Mouse (Mus musculus) hindbrain, postnatal 0 days (tissue): ENCODE measurements around the gene Dnmt3l. TPM values are rescaled to one million over a fixed set of nuclear protein-coding genes. Genes with fewer than 3 reads are reported as not detected.
"Not testable (repeated sequence)": the region's sequence is repeated elsewhere in the genome, so short reads cannot be mapped to it uniquely, and the experiment has no call there.

Experiments
- ATAC-seq: fragments of 200-750 bp; cut with Nextera tagmentation; 2 replicates; pipeline ENCODE4 v1.8.0; 2017; ENCODE audit warnings: mild to moderate bottlenecking, moderate TSS enrichment, moderate library complexity
- DNase-seq: peaks from one replicate; pipeline ENCODE4 v3.0.0-alpha.2; 2015; ENCODE audit warnings: low spot score
- H3K27ac ChIP-seq: fragments of 300-500 bp; sonication (generic); 2 replicates; pipeline ENCODE4 v1.5.1; 2014; ENCODE audit warnings: mild to moderate bottlenecking
- H3K27me3 ChIP-seq: fragments of 300-500 bp; sonication (generic); 2 replicates; pipeline ENCODE4 v1.6.1; 2014; ENCODE audit warnings: low read length, mixed read lengths; ENCODE audit not compliant: insufficient read depth
- H3K36me3 ChIP-seq: fragments of 300-500 bp; sonication (generic); 2 replicates; pipeline ENCODE4 v1.6.1; 2014; ENCODE audit warnings: low read length, mixed read lengths; ENCODE audit not compliant: insufficient read depth
- H3K4me1 ChIP-seq: fragments of 300-500 bp; sonication (generic); 2 replicates; pipeline ENCODE4 v1.6.1; 2014; ENCODE audit warnings: antibody characterized with exemption, low read length, mixed read lengths; ENCODE audit not compliant: insufficient read depth
- H3K4me2 ChIP-seq: fragments of 300-500 bp; sonication (generic); 2 replicates; pipeline ENCODE4 v1.6.1; 2014; ENCODE audit warnings: low read depth, mild to moderate bottlenecking, low read length, moderate library complexity, mixed read lengths
- H3K4me3 ChIP-seq: fragments of 300-500 bp; sonication (generic); 2 replicates; pipeline ENCODE4 v1.5.1; 2014; ENCODE audit warnings: low read length
- H3K9ac ChIP-seq: fragments of 300-500 bp; sonication (generic); replicated peaks from 2 replicates; pipeline ENCODE4 v1.6.1; 2014; ENCODE audit warnings: mild to moderate bottlenecking, low read length, moderate library complexity, mixed read lengths
- H3K9me3 ChIP-seq: fragments of 300-500 bp; sonication (generic); 2 replicates; pipeline ENCODE4 v1.6.1; 2016; ENCODE audit warnings: low read length, mixed read lengths
- CTCF ChIP-seq: IDR thresholded peaks from 2 replicates; pipeline ENCODE4 v1.5.1; 2016; ENCODE audit warnings: antibody characterized with exemption, control low read depth, low read depth
- WGBS: fragments of 180-500 bp; shearing (Covaris S2); extraction: QIAGEN DNeasy Blood & Tissue Kit; methylation state at CpG from one replicate; pipeline ENCODE4 v1.1.7; 2014; 5-methylcytosine and 5-hydroxymethylcytosine counted together
- polyA plus RNA-seq: library from polyadenylated mRNA; unstranded; fragments of >200 nt; fragmentation: Nextera tagmentation; extraction: Ambion mirVana; gene quantifications from 2 replicates; pipeline ENCODE4 v1.2.1, GENCODE M21; 2015
- total RNA-seq: library from RNA; depleted of rRNA; stranded (reverse); fragments of >200 nt; gene quantifications from 2 replicates; pipeline ENCODE4 v1.2.3, GENCODE M21; 2014

Dnmt3l gene
- total and polyA plus RNA-seq, 2 experiments from 2014 or later = 0.13 to 0.63 TPM

- Histone ChIP-seq H3K27ac (no peak overlapping the region), H3K9me3 (no peaks in the 10 kb centered on the region), H3K36me3 (peaks cover 5% of the 10 kb centered on the region; the same call in 1 of the 2 replicates), H3K4me2 (no peak overlapping the region), H3K27me3 (no peaks in the 10 kb centered on the region), H3K4me3 (no peak overlapping the region), H3K4me1 (peaks cover 23% of the 10 kb centered on the region), H3K9ac (0 out of 2 replicates have a peak overlapping the region, but pooled peaks have one; percentile 14)
- 58% methylated on average over 7 of the region's 7 CpGs for WGBS
- TF ChIP-seq CTCF = no peak
- ATAC-seq (no peak), DNase-seq (no peak)
Measured at GRCm38 (mm10) chr10:78007203-78007602, 34.5 kb upstream of the Dnmt3l start.

DNA sequence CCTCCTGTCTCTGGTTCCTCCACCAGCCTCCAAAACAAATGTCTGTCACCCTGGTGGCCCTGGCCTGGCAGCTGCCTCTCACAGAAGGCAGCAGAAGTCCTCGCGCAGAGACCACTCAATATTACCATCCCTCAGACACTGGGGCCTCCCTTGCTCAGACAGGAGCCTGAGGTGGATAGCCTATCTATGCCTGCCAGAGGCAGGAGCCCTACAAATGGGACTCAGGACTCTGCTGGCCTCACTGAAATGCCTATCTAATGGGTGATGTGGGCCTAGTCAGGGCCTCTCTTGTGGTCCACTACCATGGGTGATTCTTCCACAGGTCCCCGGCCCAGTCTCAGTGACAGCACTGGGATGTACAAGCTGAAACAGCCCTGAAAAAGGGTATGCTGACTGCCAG, 33.6 kb upstream of the Dnmt3l start:
- ATAC-seq = no peak
- H3K27ac ChIP-seq = 0 out of 2 replicates have a peak overlapping the region, but pooled peaks have one; percentile 87
- H3K27me3 ChIP-seq = no peaks in the 10 kb centered on the region

DNA sequence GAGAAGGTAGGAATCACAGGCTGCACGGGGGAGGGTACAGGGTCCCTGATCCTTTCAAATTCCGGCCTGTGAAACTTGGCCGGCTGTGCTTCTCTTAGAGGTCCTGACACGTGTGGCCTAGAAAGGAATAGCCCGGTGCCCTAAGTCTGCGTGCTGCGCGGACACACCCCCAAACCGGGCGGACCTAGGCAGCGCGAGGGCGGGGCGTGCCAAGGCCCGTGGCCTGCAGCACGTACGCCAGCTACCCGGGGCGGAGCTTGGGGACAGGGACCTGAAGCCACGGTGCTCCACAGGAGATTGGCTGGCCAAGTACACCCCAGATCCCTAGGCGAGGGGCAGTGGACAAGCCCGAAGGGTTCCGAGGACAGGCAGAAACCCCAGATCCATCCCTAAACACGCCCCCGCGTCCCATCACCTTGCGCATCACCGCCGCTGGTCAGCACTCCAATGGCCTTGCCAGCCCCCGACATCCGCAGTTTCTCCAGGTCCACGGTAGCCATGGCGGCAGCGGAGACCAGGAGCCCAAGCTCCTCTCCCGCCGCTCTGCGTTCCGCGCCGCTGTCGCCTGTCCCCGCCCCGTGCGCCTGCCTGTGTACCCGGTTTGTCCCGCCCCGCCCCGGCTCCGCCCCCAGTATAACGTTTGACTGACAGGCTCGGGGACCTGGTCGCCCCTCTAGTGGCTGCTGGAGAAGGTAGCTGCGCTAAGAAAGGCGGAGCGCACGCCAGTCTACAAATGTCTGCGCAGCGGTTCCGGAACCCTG, 32.4 kb upstream of the Dnmt3l start:
- DNase-seq = peak; percentile 96
- Histone ChIP-seq H3K9me3 (no peaks in the 10 kb centered on the region), H3K27me3 (no peaks in the 10 kb centered on the region), H3K9ac (peak overlapping the region; percentile 75), H3K4me3 (peak overlapping the region; percentile 86), H3K4me1 (peaks cover 23% of the 10 kb centered on the region), H3K36me3 (no peaks in the 10 kb centered on the region), H3K27ac (peak overlapping the region; percentile 87), H3K4me2 (peak overlapping the region; percentile 92)
- TF ChIP-seq CTCF = peak; percentile 80
- ATAC-seq = peak; percentile 96
- WGBS = under 1% methylated on average over 55 of the region's 59 CpGs

More for the DNA sequence above, 33.6 kb upstream of the Dnmt3l start:
- peaks cover 23% of the 10 kb centered on the region for H3K4me1 ChIP-seq
- no peak for TF ChIP-seq CTCF
- H3K4me2 ChIP-seq = peak overlapping the region; percentile 92
- peak overlapping the region; percentile 75 for H3K9ac ChIP-seq
- DNase-seq = no peak
- no peaks in the 10 kb centered on the region for H3K36me3 ChIP-seq
- WGBS = 85% methylated on average over 3 of the region's 3 CpGs
- peak overlapping the region; percentile 86 for H3K4me3 ChIP-seq
- no peaks in the 10 kb centered on the region for H3K9me3 ChIP-seq

GRCm38 (mm10) chr10:78009945-78010293, 31.8 kb upstream of the Dnmt3l start, which contains the start of gene Pfkl:
Pfkl (minus strand) TSS chr10:78010083.
- peaks cover 23% of the 10 kb centered on the region for H3K4me1 ChIP-seq
- DNase-seq (no peak), ATAC-seq (no peak)
- peak within 1 kb of the TSS; percentile 87 for H3K27ac ChIP-seq
- no peak for TF ChIP-seq CTCF
- H3K27me3 ChIP-seq = no peaks in the 10 kb centered on the region
- H3K36me3 ChIP-seq = no peaks in the 10 kb centered on the region
- H3K9me3 ChIP-seq = no peaks in the 10 kb centered on the region
- peak within 1 kb of the TSS; percentile 92 for H3K4me2 ChIP-seq
- H3K4me3 ChIP-seq = peak within 1 kb of the TSS; percentile 86
- H3K9ac ChIP-seq = peak within 1 kb of the TSS; percentile 75
- WGBS = under 1% methylated on average over 9 of the region's 9 CpGs

GRCm38 (mm10) chr10:78010335-78010734, 31.4 kb upstream of the Dnmt3l start:
- Histone ChIP-seq H3K36me3 (no peaks in the 10 kb centered on the region), H3K9me3 (no peaks in the 10 kb centered on the region), H3K4me1 (peaks cover 23% of the 10 kb centered on the region), H3K9ac (no peak overlapping the region), H3K4me2 (peak overlapping the region; percentile 92), H3K27ac (no peak overlapping the region), H3K27me3 (no peaks in the 10 kb centered on the region), H3K4me3 (no peak overlapping the region)
- no peak for DNase-seq
- 16% methylated on average over 10 of the region's 10 CpGs for WGBS
- ATAC-seq = no peak
- TF ChIP-seq CTCF = no peak

DNA sequence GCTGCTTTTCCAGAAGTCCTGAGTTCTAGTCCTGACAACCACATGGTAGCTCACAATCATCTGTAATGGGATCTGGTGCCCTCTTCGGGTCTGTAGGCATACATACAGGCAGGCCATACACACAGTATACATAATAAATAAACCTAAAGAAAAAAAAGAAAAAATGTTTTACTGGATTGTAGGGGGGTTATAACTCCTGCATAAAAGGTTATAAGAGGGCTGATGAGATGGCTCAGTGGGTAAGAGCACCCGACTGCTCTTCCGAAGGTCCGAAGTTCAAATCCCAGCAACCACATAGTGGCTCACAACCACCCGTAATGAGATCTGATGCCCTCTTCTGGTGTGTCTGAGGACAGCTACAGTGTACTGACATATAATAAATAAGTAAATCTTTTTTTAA, 30.6 kb upstream of the Dnmt3l start:
- not testable (repeated sequence) for H3K36me3 ChIP-seq, H3K9me3 ChIP-seq, H3K27me3 ChIP-seq, H3K9ac ChIP-seq, ATAC-seq, DNase-seq, H3K27ac ChIP-seq, H3K4me3 ChIP-seq, H3K4me2 ChIP-seq
- 95% methylated on average over 5 of the region's 5 CpGs for WGBS
- H3K4me1 ChIP-seq = peaks cover 23% of the 10 kb centered on the region
